Mouse (Mus musculus): Measurements from ENCODE around the gene Cidec. TPM values are rescaled to one million over a fixed set of nuclear protein-coding genes. Genes with fewer than 3 reads are reported as not detected.
A peak's percentile ranks its signal among the peaks of the same experiment; 100 is the strongest.

Cidec gene
- not detected in 2 replicates for polyA plus RNA-seq (2016; fragmentation: Nextera tagmentation; extraction: Ambion mirVana)

DNA sequence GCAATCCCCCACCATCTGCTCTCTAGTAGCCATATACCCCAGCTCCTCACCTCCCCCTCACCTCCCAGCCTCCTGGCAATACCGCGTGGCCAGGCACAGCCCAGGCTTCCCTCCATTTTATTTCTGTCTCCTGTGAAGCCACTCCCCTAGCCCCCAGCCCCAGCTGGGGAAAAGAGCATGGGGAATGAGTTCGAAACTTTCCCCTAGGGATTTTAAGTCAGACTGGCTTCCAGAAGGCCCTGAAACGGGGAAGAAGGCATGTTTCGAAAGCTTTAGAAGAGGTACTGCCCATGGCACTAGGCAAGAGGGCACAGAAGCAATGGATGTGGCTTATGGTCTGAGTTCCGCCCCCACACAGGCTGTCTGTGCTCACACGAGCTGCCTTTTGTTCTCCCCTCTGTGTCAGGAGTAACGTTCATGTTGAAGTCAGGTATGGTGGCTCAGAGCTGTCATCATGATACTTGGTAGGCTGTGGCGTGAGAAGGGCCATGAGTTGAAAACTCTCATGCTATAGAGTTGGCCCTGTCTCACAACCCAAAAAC is at the start of gene Cidec:
Cidec (minus strand) TSS at position 97 of the 542 bp plus-strand sequence.
- no peak for ATAC-seq (ENCODE audit: low FRiP score, low read depth)
- Histone ChIP-seq H3K4me2 (replicated peaks) (no peak within 1 kb of the TSS), H3K4me3 (no peak within 1 kb of the TSS), H3K9me3 (no peaks in the 10 kb centered on the region), H3K27me3 (peaks cover 3% of the 10 kb centered on the region; the same call in 1 of the 2 replicates), H3K9ac (replicated peaks) (no peak within 1 kb of the TSS), H3K27ac (replicated peaks) (no peak within 1 kb of the TSS), H3K4me1 (no peaks in the 10 kb centered on the region), H3K36me3 (no peaks in the 10 kb centered on the region)
- 81% methylated on average over 9 of the region's 9 CpGs for WGBS

DNA sequence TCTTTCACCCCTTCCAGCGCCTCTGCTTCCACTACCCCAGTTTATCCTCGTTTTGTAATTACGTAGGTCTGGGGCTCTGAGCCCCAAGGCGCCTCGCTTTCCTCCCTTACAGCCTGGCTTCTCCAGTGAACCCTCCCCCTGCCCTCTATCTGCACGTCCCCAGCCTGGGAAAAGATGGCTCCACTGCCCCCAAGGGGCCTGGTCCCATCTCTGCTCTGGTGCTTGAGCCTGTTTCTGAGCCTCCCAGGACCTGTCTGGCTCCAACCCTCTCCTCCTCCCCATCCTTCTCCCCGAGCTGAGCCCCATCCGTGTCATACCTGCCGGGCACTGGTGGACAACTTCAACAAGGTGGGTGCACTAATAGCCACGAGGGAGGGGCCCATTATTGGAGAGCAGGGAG is 48.2 kb upstream of the Cidec start:
- ATAC-seq (ENCODE audit: low FRiP score, low read depth): peak; percentile 63
- Histone ChIP-seq H3K27ac (replicated peaks) (peak overlapping the region; percentile 88), H3K4me3 (peak overlapping the region; percentile 70), H3K4me2 (replicated peaks) (peak overlapping the region; percentile 79), H3K9ac (replicated peaks) (peak overlapping the region; percentile 80), H3K4me1 (peaks cover 34% of the 10 kb centered on the region), H3K36me3 (peaks cover 15% of the 10 kb centered on the region), H3K9me3 (no peaks in the 10 kb centered on the region), H3K27me3 (peaks cover 31% of the 10 kb centered on the region)
- WGBS: 12% methylated on average over 10 of the region's 10 CpGs

DNA sequence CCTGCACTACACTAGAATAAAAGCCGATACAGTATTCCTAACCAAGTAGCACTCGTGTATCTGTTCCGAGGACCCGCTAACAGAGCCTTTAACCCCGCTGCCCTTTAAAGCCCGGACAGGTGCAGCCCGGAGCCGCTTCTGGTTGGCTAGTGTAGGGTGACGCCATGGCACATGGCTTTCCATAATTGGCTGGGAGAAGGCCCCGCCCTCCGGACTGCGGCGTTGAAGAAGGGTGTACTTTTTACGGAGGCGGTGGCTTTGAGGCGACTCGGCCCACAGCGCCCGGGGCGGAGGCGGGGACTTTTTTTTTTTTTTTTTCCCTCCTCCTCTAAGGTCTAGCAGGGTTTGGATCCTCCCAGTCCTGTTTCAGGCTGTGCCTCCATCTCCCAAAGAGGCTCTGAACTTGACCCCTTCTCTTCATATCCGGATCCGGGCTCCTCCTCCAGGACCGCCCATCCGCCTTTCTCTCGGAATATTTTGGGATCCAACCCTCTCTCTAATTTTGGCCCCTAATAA is 47.6 kb upstream of the Cidec start, which contains the start of gene Creld1:
Creld1 (plus strand) TSS at position 198 of the 516 bp plus-strand sequence.
- Histone ChIP-seq H3K9ac (replicated peaks) (peak within 1 kb of the TSS; percentile 80), H3K9me3 (no peaks in the 10 kb centered on the region), H3K4me3 (peak within 1 kb of the TSS; percentile 70), H3K4me1 (peaks cover 34% of the 10 kb centered on the region), H3K4me2 (replicated peaks) (peak within 1 kb of the TSS; percentile 79), H3K36me3 (peaks cover 9% of the 10 kb centered on the region), H3K27me3 (peaks cover 32% of the 10 kb centered on the region), H3K27ac (replicated peaks) (peak within 1 kb of the TSS; percentile 88)
- ATAC-seq (ENCODE audit: low FRiP score, low read depth): peak; percentile 97
- under 1% methylated on average over 26 of the region's 26 CpGs for WGBS

DNA sequence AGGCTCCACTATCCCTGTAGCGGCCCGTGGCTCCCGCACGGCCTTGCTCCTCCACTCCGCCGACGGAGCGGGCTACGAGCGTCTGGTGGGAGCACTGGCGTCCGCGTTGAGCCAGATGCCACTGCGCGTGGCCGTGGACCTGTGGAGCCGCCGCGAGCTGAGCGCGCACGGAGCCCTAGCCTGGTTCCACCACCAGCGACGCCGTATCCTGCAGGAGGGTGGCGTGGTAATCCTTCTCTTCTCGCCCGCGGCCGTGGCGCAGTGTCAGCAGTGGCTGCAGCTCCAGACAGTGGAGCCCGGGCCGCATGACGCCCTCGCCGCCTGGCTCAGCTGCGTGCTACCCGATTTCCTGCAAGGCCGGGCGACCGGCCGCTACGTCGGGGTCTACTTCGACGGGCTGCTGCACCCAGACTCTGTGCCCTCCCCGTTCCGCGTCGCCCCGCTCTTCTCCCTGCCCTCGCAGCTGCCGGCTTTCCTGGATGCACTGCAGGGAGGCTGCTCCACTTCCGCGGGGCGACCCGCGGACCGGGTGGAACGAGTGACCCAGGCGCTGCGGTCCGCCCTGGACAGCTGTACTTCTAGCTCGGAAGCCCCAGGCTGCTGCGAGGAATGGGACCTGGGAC is 47.0 kb upstream of the Cidec start:
- Histone ChIP-seq H3K4me2 (replicated peaks) (peak overlapping the region; percentile 79), H3K27ac (replicated peaks) (peak overlapping the region; percentile 88), H3K9ac (replicated peaks) (peak overlapping the region; percentile 69), H3K9me3 (no peaks in the 10 kb centered on the region), H3K4me1 (peaks cover 34% of the 10 kb centered on the region), H3K4me3 (peak overlapping the region; percentile 70), H3K27me3 (peaks cover 32% of the 10 kb centered on the region), H3K36me3 (peaks cover 6% of the 10 kb centered on the region)
- ATAC-seq (ENCODE audit: low FRiP score, low read depth): peak; percentile 56
- WGBS: under 1% methylated on average over 58 of the region's 65 CpGs

DNA sequence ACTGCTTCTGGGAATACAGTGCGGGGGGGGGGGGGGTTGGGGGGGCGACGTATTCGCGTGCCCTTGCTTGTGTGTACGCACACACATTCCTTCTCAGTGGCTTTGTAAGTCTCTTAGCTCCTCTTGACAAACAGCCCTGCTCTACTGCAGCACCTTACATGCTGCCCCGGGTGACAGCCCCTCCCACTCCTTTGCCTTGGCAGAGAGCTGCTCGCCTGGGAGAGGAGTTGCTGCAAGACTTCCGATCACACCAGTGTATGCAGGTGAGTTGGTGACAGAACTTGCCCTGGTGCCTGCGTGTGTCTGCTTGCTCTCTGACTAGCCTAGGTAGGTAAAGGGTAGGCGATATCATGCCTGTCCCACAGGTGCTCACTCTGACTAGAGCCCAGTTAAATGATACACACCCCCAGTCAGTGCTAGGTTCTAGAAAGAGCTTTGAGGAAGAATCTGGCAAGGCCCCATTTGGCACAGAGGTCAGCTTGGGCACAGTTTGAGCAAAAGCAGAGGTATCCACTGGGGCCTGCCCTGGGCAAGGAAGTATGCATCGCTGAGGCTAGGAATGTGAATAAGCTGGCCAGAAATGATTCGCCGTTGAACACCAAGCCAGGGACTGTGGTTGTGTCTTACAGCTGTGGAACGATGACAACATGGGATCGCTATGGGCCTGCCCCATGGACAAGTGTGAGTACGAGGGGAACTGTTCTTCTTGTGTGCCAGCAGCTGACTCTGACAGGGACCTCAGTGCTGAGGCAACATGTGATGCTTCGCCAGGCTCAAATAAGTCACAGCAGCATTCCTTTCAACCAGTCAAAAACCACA is 45.2 kb upstream of the Cidec start:
- Histone ChIP-seq H3K27ac (replicated peaks) (no peak overlapping the region), H3K27me3 (peaks cover 42% of the 10 kb centered on the region), H3K9ac (replicated peaks) (no peak overlapping the region), H3K9me3 (no peaks in the 10 kb centered on the region), H3K4me1 (peaks cover 34% of the 10 kb centered on the region), H3K4me2 (replicated peaks) (no peak overlapping the region), H3K4me3 (no peak overlapping the region), H3K36me3 (no peaks in the 10 kb centered on the region)
- WGBS: 70% methylated on average over 18 of the region's 18 CpGs
- ATAC-seq (ENCODE audit: low FRiP score, low read depth): no peak

DNA sequence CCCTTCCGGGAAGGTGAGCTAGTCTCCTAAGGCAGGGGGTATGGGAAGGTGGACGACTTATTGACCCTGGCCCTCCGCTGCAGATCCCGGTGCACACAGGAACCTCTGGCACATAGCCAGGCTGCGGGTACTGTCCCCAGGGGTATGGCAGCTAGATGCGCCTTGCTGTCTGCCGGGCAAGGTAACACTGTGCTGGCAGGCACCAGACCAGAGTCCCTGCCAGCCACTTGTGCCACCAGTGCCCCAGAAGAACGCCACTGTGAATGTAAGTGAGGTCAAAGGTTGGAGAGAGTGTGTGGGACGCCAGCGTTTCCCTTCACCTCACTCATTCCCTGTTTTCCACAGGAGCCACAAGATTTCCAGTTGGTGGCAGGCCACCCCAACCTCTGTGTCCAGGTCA is 43.3 kb upstream of the Cidec start:
- H3K4me3 ChIP-seq: no peak overlapping the region
- no peak overlapping the region for H3K27ac ChIP-seq (replicated peaks)
- no peak overlapping the region for H3K4me2 ChIP-seq (replicated peaks)

DNA sequence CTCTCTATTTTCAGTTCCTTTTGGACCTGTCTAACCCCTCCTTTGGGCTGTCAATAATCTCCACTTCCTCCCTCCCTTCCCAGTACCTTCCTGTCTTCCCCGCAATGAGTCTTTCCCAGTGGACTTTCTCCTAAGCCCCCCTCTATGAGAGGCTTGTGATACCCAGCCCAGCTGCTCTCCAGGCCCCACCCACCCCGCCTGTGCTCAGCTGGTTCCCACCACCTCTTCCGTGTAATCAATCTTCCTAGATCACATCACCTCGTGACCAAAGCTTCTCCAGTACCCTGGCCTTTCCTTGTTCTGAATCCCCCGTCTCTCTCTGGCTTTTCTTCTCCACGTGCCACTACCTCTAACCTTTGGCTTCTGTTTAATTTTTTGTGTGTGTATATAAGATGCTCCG is 41.8 kb upstream of the Cidec start:
- peaks cover 9% of the 10 kb centered on the region for H3K4me1 ChIP-seq
- H3K4me3 ChIP-seq: no peak overlapping the region
- H3K27me3 ChIP-seq: peaks cover 55% of the 10 kb centered on the region
- no peak overlapping the region for H3K4me2 ChIP-seq (replicated peaks)
- no peaks in the 10 kb centered on the region for H3K36me3 ChIP-seq
- peak; percentile 42; the same call in 1 of the 2 replicates for ATAC-seq (ENCODE audit: low FRiP score, low read depth)
- H3K9ac ChIP-seq (replicated peaks): no peak overlapping the region
- 57% methylated on average over 7 of the region's 7 CpGs for WGBS
- H3K9me3 ChIP-seq: no peaks in the 10 kb centered on the region
- no peak overlapping the region for H3K27ac ChIP-seq (replicated peaks)

More for the DNA sequence above, 43.3 kb upstream of the Cidec start:
- ATAC-seq (ENCODE audit: low FRiP score, low read depth): no peak
- no peaks in the 10 kb centered on the region for H3K36me3 ChIP-seq
- 85% methylated on average over 10 of the region's 10 CpGs for WGBS
- H3K27me3 ChIP-seq: peaks cover 50% of the 10 kb centered on the region
- H3K9me3 ChIP-seq: no peaks in the 10 kb centered on the region
- H3K9ac ChIP-seq (replicated peaks): no peak overlapping the region
- peaks cover 18% of the 10 kb centered on the region for H3K4me1 ChIP-seq

DNA sequence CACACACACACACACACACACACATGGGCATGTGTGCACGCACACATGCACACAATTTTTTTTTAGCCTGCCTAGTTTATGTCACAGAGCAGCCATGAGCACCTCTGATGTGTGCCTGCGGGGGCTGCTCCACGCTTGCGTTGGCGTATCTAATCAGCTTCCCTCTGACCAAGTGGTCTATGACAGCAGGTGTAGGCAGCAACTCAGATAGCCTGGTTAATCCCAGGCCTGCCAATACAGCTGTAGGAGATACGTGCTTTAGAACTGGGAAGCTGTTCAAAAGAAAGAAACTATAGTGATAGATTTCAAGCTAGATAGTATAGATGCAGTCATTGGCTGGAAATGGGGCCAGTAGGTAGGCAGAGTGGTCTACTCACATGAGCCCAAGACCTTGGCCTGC is 38.2 kb upstream of the Cidec start:
- H3K9me3 ChIP-seq: no peaks in the 10 kb centered on the region
- H3K27me3 ChIP-seq: peaks cover 60% of the 10 kb centered on the region
- no peak overlapping the region for H3K27ac ChIP-seq (replicated peaks)
- 83% methylated on average over 6 of the region's 6 CpGs for WGBS
- no peak for ATAC-seq (ENCODE audit: low FRiP score, low read depth)
- H3K4me1 ChIP-seq: peaks cover 10% of the 10 kb centered on the region
- H3K9ac ChIP-seq (replicated peaks): no peak overlapping the region
- no peaks in the 10 kb centered on the region for H3K36me3 ChIP-seq
- H3K4me3 ChIP-seq: no peak overlapping the region
- H3K4me2 ChIP-seq (replicated peaks): no peak overlapping the region

DNA sequence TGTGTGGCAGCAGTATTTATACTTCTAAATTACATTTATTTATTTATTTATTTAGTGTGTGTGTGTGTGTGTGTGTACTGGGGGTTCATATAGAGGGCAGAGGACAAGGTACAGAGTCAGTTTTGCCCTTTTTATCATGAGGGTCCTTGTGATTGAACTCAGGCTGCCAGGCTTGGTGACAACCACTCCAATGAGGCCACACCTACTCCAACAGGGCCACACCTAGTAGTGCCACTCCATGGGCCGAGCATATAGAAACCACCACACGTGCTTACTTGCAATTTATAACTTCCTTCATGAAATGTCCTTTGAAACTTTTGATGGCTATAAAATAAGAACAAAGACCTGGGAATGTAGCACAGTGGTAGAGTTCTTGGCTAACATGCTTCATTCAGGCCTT is 37.7 kb upstream of the Cidec start:
- WGBS: 89% methylated on average over 2 of the region's 2 CpGs
- Histone ChIP-seq H3K9me3 (no peaks in the 10 kb centered on the region), H3K4me1 (peaks cover 10% of the 10 kb centered on the region), H3K4me3 (no peak overlapping the region), H3K36me3 (no peaks in the 10 kb centered on the region), H3K9ac (replicated peaks) (no peak overlapping the region), H3K4me2 (replicated peaks) (no peak overlapping the region), H3K27ac (replicated peaks) (no peak overlapping the region), H3K27me3 (peaks cover 61% of the 10 kb centered on the region)
- no peak for ATAC-seq (ENCODE audit: low FRiP score, low read depth)

DNA sequence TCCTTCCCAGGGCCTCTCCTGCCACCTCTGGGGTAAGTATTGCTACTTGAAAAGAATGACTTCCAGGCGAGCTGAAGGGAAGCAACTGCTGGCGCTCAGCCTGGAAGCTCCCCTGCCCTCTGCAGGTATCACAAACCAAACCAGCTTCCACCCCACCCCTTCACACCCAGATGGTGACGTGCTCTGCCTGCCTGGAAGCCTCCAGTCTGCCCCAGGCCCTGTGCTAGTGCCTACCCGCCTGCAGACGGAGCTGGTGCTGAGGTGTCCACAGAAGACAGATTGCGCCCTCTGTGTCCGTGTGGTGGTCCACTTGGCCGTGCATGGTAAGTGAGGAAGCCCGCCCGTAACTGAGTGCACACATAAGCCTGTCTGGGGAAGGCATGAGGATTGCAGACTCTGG is 36.5 kb upstream of the Cidec start:
- H3K4me2 ChIP-seq (replicated peaks): no peak overlapping the region
- ATAC-seq (ENCODE audit: low FRiP score, low read depth): no peak
- H3K27me3 ChIP-seq: peaks cover 65% of the 10 kb centered on the region
- no peak overlapping the region for H3K4me3 ChIP-seq
- no peak overlapping the region for H3K27ac ChIP-seq (replicated peaks)
- 0 out of 2 replicates have a peak overlapping the region, but pooled peaks have one; percentile 20 for H3K9ac ChIP-seq (replicated peaks)
- H3K36me3 ChIP-seq: no peaks in the 10 kb centered on the region
- H3K4me1 ChIP-seq: peaks cover 10% of the 10 kb centered on the region
- 59% methylated on average over 10 of the region's 10 CpGs for WGBS
- no peaks in the 10 kb centered on the region for H3K9me3 ChIP-seq

DNA sequence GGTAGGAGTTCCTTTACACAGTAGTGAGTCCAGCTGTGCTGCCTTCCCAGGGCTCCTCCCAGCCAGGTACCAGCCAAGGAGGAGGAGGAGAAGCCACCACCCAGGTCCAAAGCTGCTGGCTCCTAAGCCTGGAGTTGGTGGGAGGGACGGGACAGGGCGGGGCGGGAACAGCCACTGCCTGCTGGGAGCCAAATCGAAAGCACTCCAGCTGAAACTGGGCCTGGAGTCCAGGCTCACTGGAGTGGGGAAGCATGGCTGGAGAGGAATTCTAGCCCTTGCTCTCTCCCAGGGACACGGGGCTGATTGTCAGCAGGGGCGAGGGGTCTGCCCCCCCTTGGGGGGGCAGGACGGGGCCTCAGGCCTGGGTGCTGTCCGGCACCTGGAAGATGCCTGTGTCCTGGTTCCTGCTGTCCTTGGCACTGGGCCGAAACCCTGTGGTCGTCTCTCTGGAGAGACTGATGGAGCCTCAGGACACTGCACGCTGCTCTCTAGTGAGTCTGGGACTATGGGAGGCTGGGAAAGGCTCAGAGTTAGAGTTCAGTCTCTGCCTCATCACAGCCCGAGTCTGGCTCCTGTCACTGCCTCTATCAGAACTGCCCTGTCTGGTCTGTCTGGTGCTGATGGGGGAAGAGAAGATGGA is 35.9 kb upstream of the Cidec start, which contains the start of gene Il17rc:
Il17rc (plus strand) TSS at position 131 of the 640 bp plus-strand sequence.
- no peak within 1 kb of the TSS for H3K4me2 ChIP-seq (replicated peaks)
- H3K4me3 ChIP-seq: no peak within 1 kb of the TSS
- H3K9me3 ChIP-seq: no peaks in the 10 kb centered on the region
- peaks cover 10% of the 10 kb centered on the region for H3K4me1 ChIP-seq
- peaks cover 61% of the 10 kb centered on the region for H3K27me3 ChIP-seq
- no peak within 1 kb of the TSS for H3K27ac ChIP-seq (replicated peaks)
- WGBS: 18% methylated on average over 12 of the region's 12 CpGs
- no peak for ATAC-seq (ENCODE audit: low FRiP score, low read depth)
- 0 out of 2 replicates have a peak within 1 kb of the TSS, but pooled peaks have one; percentile 20 for H3K9ac ChIP-seq (replicated peaks)
- H3K36me3 ChIP-seq: no peaks in the 10 kb centered on the region

Measured in midbrain, embryonic 12.5 days (tissue).